Comparison of ENCODE assay signal across 26 mouse cellular contexts in the genomic region with DNA sequence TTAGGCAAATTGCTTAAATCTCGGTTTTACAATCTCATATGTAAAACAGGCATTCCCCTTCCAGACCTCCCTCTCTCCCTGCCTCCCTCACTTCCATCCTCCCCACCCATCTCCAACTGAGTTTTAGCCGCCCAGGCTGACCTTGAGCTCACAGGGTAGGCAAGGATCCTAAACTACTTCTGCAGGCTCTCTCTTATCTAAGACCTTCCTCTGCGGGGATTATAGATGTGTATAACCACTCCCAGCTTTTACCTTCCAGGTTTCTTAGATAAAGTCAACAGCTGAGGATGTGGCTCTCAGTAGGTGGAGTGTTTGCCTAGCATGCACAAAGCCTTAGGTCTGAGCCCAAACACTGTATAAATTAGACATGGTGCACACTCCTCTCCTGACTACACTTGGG. TPM values are rescaled to one million over a fixed set of nuclear protein-coding genes. Genes with fewer than 3 reads are reported as not detected.
DNase-seq lines count a peak whose midpoint lies in the region; ATAC-seq and TF ChIP-seq lines count a peak whose summit lies in the region.
"Had no signal": no experiment of that assay in that cellular context is flagged by ENCODE, and none has a peak within 500 bp of the region (broad histone marks: within the 10 kb centered on the region; RNA-seq: fewer than 3 reads in every experiment).

No protein-coding gene starts in this region.

- no peak overlapping the region for H3K4me2 ChIP-seq in intestine, embryonic 16.5 days (ENCODE audit: low read depth, low read length)
- H3K4me2 ChIP-seq: heart, embryonic 12.5 days; midbrain, embryonic 12.5 days; neural tube, embryonic 15.5 days had no signal

- H3K4me1 ChIP-seq in ES-E14 (ENCODE audit: control insufficient read depth in 2 of 2, insufficient read depth in 2 of 2, low read length in 2 of 2, poor library complexity in 1 of 2) = peaks cover 10 to 14% of the 10 kb centered on the region in 2 experiments
- peaks cover 11% of the 10 kb centered on the region for H3K4me1 ChIP-seq in intestine, embryonic 16.5 days (ENCODE audit: control insufficient read depth, insufficient read depth, low read length)
- H3K4me1 ChIP-seq: embryonic facial prominence, embryonic 10.5 days; hindbrain, embryonic 10.5 days; limb, embryonic 10.5 days; midbrain, embryonic 12.5 days; neural tube, embryonic 15.5 days had no signal

- no peaks in the 10 kb centered on the region for H3K36me3 ChIP-seq in ES-E14 (ENCODE audit: control insufficient read depth, insufficient read depth, low read length, poor library complexity, severe bottlenecking)
- H3K36me3 ChIP-seq in intestine, embryonic 16.5 days (ENCODE audit: control insufficient read depth, insufficient read depth, low read length) = no peaks in the 10 kb centered on the region
- H3K36me3 ChIP-seq: heart, embryonic 12.5 days; midbrain, embryonic 12.5 days; neural tube, embryonic 15.5 days had no signal

- 65% methylated on average over 3 of the region's 3 CpGs for WGBS in intestine, embryonic 16.5 days

- H3K9me3 ChIP-seq in ES-E14 (ENCODE audit: control insufficient read depth, insufficient read depth, low read depth, low read length) = no peaks in the 10 kb centered on the region
- H3K9me3 ChIP-seq in intestine, embryonic 16.5 days (ENCODE audit: control insufficient read depth, low read length) = no peaks in the 10 kb centered on the region
- H3K9me3 ChIP-seq: embryonic facial prominence, embryonic 10.5 days; forebrain, embryonic 10.5 days; heart, embryonic 12.5 days; hindbrain, embryonic 10.5 days; limb, embryonic 10.5 days; midbrain, embryonic 12.5 days; neural tube, embryonic 15.5 days had no signal

- DNase-seq in ovary, postnatal 36 days (ENCODE audit: low spot score) = peak; percentile 12
- DNase-seq in ovary, postnatal 14 days (ENCODE audit: low spot score) = no peak
- no peak for DNase-seq in ES-E14 (ENCODE audit: low read depth, low spot score)
- no peak for DNase-seq in layer of hippocampus, postnatal 36 days
- DNase-seq in right cerebral cortex, postnatal 10 days (ENCODE audit: low spot score in 2 of 2) = no peak
- DNase-seq: adrenal gland, postnatal 14 days; cerebellum, adult 9-11 months; gastrocnemius, postnatal 25 days; heart, adult 18-20 months; heart, postnatal 10 days; kidney, adult 2 months; retina, postnatal 1 day; right cerebral cortex, postnatal 4 days had no signal

- in situ Hi-C loops in ES-E14 (cut with MboI; ENCODE audit: low sequenced_read_pairs in 2 of 2, unreplicated experiment in 2 of 2) = no loop called here

- no peaks in the 10 kb centered on the region for H3K27me3 ChIP-seq in intestine, embryonic 16.5 days (replicated peaks; ENCODE audit: control insufficient read depth, insufficient read depth, low read length)
- H3K27me3 ChIP-seq: heart, embryonic 12.5 days; midbrain, embryonic 12.5 days; neural tube, embryonic 15.5 days had no signal

- 0 out of 4 replicates have a peak overlapping the region, but pooled peaks of 1 of the 2 experiments have one; percentile 27 for H3K4me3 ChIP-seq in ES-E14 (ENCODE audit: insufficient read depth in 1 of 2, low read depth in 1 of 2, low read length in 2 of 2, poor library complexity in 1 of 2, severe bottlenecking in 1 of 2)
- no peak overlapping the region for H3K4me3 ChIP-seq in intestine, embryonic 16.5 days (ENCODE audit: low read length)
- H3K4me3 ChIP-seq: embryonic facial prominence, embryonic 10.5 days; forebrain, embryonic 10.5 days; heart, embryonic 12.5 days; hindbrain, embryonic 10.5 days; limb, embryonic 10.5 days; midbrain, embryonic 12.5 days; neural tube, embryonic 15.5 days had no signal

- H3K9ac ChIP-seq in ES-E14 (ENCODE audit: insufficient read depth, low read depth, low read length, poor library complexity, severe bottlenecking) = no peak overlapping the region
- H3K9ac ChIP-seq in intestine, embryonic 16.5 days (ENCODE audit: low read depth, low read length) = no peak overlapping the region
- H3K9ac ChIP-seq: heart, embryonic 12.5 days; midbrain, embryonic 12.5 days; neural tube, embryonic 15.5 days had no signal

- ATAC-seq in intestine, embryonic 16.5 days = peak; percentile 64
- ATAC-seq in megakaryocyte-erythroid progenitor cell, adult 5-6 weeks (replicated peaks; ENCODE audit: low FRiP score, low TSS enrichment, poor library complexity, severe bottlenecking) = peak; percentile 57
- ATAC-seq: forebrain, embryonic 16.5 days; hindbrain, postnatal 0 days; lung, postnatal 0 days had no signal

- H3K27ac ChIP-seq in ES-E14 (ENCODE audit: insufficient read depth, low read depth, low read length, poor library complexity, severe bottlenecking) = peak overlapping the region; percentile 73; the same call in 1 of the 2 replicates
- H3K27ac ChIP-seq in intestine, embryonic 16.5 days (ENCODE audit: low read length) = no peak overlapping the region
- H3K27ac ChIP-seq: embryonic facial prominence, embryonic 10.5 days; forebrain, embryonic 10.5 days; hindbrain, embryonic 10.5 days; hindbrain, postnatal 0 days; kidney, postnatal 0 days; limb, embryonic 10.5 days; midbrain, embryonic 12.5 days; neural tube, embryonic 15.5 days had no signal

TF ChIP-seq in ES-E14, 5 proteins besides CTCF, POLR2A, EP300 and RAD21:
- TF ChIP-seq HCFC1 (IDR thresholded peaks at IDR 0.05; ENCODE audit: borderline replicate concordance, insufficient read depth, low read length) (no peak), ZNF384 (IDR thresholded peaks at IDR 0.05; ENCODE audit: low read depth, low read length) (no peak), ZC3H11A (IDR thresholded peaks at IDR 0.05; ENCODE audit: borderline replicate concordance, low read depth, low read length) (no peak)

RNA-seq across cellular contexts. Expression of a gene that starts 18.8 kb away (rescaled TPM):
- total RNA-seq in ES-E14 (2012; rRNA removed) = 20.5 and 21.4 TPM in 2 replicates
- polyA plus RNA-seq in intestine, embryonic 16.5 days (2015; fragmentation: Nextera tagmentation; extraction: Ambion mirVana) = 3.3 and 3.7 TPM in 2 replicates
- 15.9 and 22.7 TPM in 2 replicates for total RNA-seq in megakaryocyte-erythroid progenitor cell, adult 5-6 weeks (2014; fragmentation: Nextera tagmentation)
- 15.6 and 23.2 TPM in 2 replicates for total RNA-seq in megakaryocyte-erythroid progenitor cell, adult 5-6 weeks (2017)
- 10 to 100 TPM; 16.8 to 17.8 TPM for total RNA-seq in layer of hippocampus, postnatal 36 days (2021)

RNA-seq across cellular contexts. Expression of a gene that starts 51.5 kb away (rescaled TPM):
- 50.7 and 52.9 TPM in 2 replicates for total RNA-seq in ES-E14 (2012; rRNA removed)
- 17.0 and 18.2 TPM in 2 replicates for polyA plus RNA-seq in intestine, embryonic 16.5 days (2015; fragmentation: Nextera tagmentation; extraction: Ambion mirVana)
- 106 and 135 TPM in 2 replicates for total RNA-seq in megakaryocyte-erythroid progenitor cell, adult 5-6 weeks (2014; fragmentation: Nextera tagmentation)
- 65.4 and 72.3 TPM in 2 replicates for total RNA-seq in megakaryocyte-erythroid progenitor cell, adult 5-6 weeks (2017)
- 10 to 100 TPM; 31.6 to 44.6 TPM for total RNA-seq in layer of hippocampus, postnatal 36 days (2021)
